Comparison of ENCODE assay signal across 17 mouse cellular contexts in the genomic region with DNA sequence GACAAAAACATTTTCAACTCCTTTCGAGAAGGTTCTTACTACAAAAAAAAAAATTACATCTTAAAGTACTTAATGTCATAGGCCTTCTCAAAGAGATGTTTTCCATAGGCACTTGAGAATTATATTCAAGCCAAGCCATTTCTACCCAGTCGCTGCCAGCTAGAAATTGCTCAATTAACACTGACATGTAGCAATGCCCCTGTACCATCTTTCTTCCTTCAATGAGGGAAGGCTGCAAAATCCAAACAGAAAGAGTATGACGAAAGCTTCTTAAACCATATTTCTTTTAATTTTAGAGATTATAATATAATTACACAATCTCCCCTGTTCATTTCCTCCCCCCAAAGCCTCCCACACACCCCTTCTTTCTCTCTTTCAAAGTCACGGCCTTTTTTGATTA.
"Had no signal": no experiment of that assay in that cellular context is flagged by ENCODE, and none has a peak within 500 bp of the region (broad histone marks: within the 10 kb centered on the region; RNA-seq: fewer than 3 reads in every experiment).

No protein-coding gene starts in this region.

- H3K27me3 ChIP-seq: liver, embryonic 13.5 days; lung, embryonic 15.5 days; midbrain, embryonic 12.5 days; midbrain, embryonic 15.5 days; neural tube, embryonic 12.5 days; neural tube, embryonic 15.5 days; stomach, embryonic 15.5 days had no signal

- H3K36me3 ChIP-seq: liver, embryonic 13.5 days; lung, embryonic 15.5 days; midbrain, embryonic 12.5 days; midbrain, embryonic 15.5 days; neural tube, embryonic 12.5 days; neural tube, embryonic 15.5 days; stomach, embryonic 15.5 days had no signal

- H3K9me3 ChIP-seq: liver, embryonic 13.5 days; lung, embryonic 15.5 days; midbrain, embryonic 12.5 days; midbrain, embryonic 15.5 days; neural tube, embryonic 12.5 days; neural tube, embryonic 15.5 days; stomach, embryonic 15.5 days had no signal

- H3K27ac ChIP-seq: kidney, postnatal 0 days; layer of hippocampus, adult 2 months; left cerebral cortex, adult 2 months; liver, embryonic 13.5 days; lung, embryonic 15.5 days; midbrain, embryonic 12.5 days; midbrain, embryonic 15.5 days; neural tube, embryonic 12.5 days; neural tube, embryonic 15.5 days; stomach, embryonic 15.5 days had no signal

- ATAC-seq: intestine, embryonic 16.5 days; midbrain, embryonic 15.5 days had no signal

- H3K4me1 ChIP-seq: liver, embryonic 13.5 days; lung, embryonic 15.5 days; midbrain, embryonic 12.5 days; midbrain, embryonic 15.5 days; neural tube, embryonic 12.5 days; neural tube, embryonic 15.5 days had no signal

- DNase-seq: kidney, adult 2 months; kidney, postnatal 25 days; layer of hippocampus, adult 9-11 months; liver, embryonic 13.5 days; right cerebral cortex, postnatal 25 days; spleen, adult 18-20 months; thymus, postnatal 25 days had no signal

- H3K4me3 ChIP-seq: layer of hippocampus, adult 2 months; left cerebral cortex, adult 2 months; liver, embryonic 13.5 days; lung, embryonic 15.5 days; midbrain, embryonic 12.5 days; midbrain, embryonic 15.5 days; neural tube, embryonic 12.5 days; neural tube, embryonic 15.5 days; stomach, embryonic 15.5 days had no signal

- H3K4me2 ChIP-seq: liver, embryonic 13.5 days; lung, embryonic 15.5 days; midbrain, embryonic 12.5 days; midbrain, embryonic 15.5 days; neural tube, embryonic 12.5 days; neural tube, embryonic 15.5 days; stomach, embryonic 15.5 days had no signal

- H3K9ac ChIP-seq: liver, embryonic 13.5 days; lung, embryonic 15.5 days; midbrain, embryonic 12.5 days; midbrain, embryonic 15.5 days; neural tube, embryonic 12.5 days; neural tube, embryonic 15.5 days; stomach, embryonic 15.5 days had no signal
